Mouse (Mus musculus): ENCODE results near the gene Parp8.
"Not testable (repeated sequence)": the region's sequence is repeated elsewhere in the genome, so short reads cannot be mapped to it uniquely, and the experiment has no call there.

Parp8 gene

DNA sequence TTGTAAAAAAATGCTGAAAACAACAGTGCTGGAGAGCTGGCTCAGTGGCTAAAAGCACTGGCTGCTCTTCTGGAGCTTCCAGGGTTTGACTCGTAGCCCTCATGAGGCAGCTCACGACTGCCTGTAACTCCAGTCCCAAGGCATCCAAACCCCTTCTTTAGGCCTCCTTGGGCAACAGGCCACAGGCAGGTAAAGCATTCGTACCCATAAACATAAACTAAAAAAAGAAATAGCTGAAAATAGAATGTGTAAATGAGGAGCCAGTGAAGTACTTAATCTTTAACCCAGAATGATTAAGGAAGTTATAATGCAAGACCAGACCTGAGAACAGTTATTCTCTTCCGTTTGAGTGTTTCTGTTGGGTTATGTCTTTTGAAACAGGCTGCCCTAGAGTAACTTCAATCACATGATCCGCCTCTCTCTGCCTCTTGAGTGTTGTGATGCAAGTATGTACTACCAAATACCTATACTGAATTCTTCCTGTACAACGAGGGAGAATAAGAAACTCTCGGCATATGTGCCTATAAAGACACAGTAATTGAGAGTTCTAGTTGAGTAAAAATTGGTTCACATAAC is 53.2 kb downstream of the Parp8 start:
- POLR2A ChIA-PET: no interaction called here
- CTCF ChIA-PET: no interaction called here

- ChIA-PET POLR2A (interaction anchor here in 1 of 4 experiments (1.0 kb wide), 1 partner anchor 93 kb away, joined by 3 read pairs; no protein-coding TSS in a partner anchor), CTCF (no interaction called here)
These were observed 54.5 kb downstream of the Parp8 start for GRCm38 (mm10) chr13:116970706-116971428.

DNA sequence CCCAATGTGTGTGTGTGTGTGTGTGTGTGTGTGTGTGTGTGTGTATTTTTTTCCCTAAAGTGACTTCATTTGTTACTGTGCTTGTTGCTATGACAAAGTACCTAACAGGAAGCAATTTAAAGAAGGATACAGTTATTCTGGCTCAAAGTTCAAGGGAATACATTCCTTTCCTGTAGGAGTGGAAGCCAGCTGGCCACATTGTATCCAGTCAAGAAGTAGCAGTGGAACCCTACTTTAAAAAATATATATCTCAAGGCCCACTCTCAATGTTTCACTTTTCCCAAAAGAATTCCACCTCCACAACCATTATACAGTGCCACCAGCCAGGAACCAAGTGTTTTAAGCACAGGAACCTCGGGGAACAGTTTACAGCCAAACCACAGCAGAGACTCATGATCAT is 55.7 kb downstream of the Parp8 start:
- CTCF ChIA-PET: no interaction called here

GRCm38 (mm10) chr13:116968906-116969305 is 56.4 kb downstream of the Parp8 start:
- ChIA-PET POLR2A (no interaction called here), CTCF (no interaction called here)

More for the DNA sequence above, 55.7 kb downstream of the Parp8 start:
- POLR2A ChIA-PET: interaction anchor here in 1 of 4 experiments (0.5 kb wide), 1 partner anchor 852 kb away, joined by 3 read pairs; no protein-coding TSS in a partner anchor

DNA sequence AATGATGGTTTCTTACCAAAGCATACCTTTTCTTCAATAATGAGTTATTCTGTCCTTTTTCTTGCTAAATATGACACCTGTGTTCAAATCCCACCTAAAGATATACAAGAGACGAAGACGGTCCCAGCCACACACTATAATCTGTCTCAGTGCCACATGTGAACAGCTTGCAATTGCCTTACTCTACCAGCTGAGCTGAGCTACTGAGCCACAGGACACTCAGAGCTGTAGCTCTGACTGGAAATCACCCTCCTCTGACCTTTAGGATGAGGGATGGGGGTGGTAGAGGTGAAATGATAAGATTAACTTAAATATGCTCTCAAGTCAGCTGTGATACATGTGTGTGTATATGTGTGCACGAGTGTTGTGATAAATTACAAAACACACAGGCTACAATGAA is 57.9 kb downstream of the Parp8 start:
- ChIA-PET POLR2A (interaction anchor here in 1 of 4 experiments (0.5 kb wide), 1 partner anchor 89 kb away, joined by 3 read pairs; no protein-coding TSS in a partner anchor), CTCF (no interaction called here)

GRCm38 (mm10) chr13:116962480-116963462 is 62.6 kb downstream of the Parp8 start:
- ChIA-PET CTCF (no interaction called here), POLR2A (interaction anchor here in 1 of 4 experiments (0.6 kb wide), 1 partner anchor 35 kb away, joined by 3 read pairs; no protein-coding TSS in a partner anchor)

- ChIA-PET CTCF (no interaction called here), POLR2A (no interaction called here)
These were observed 66.4 kb downstream of the Parp8 start for GRCm38 (mm10) chr13:116958776-116959589.

DNA sequence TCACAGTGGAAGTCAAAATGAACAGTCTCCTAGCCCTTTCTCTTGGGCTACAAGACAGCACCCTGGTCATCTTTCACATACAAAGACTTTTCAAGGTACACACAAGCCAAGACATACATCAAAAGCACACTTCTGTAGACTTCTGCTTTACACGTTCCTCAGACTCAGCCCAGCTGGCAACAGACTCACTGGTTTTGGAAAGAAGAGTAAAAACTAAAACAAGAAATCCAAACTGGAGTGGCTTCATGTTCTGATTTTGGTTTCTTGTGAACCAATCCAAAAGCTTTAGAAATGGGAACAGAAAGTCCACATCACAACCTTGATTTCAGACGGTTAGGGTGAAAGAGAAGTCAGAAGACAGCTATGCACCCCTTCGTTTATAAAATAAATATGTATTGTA is 67.8 kb downstream of the Parp8 start:
- ChIA-PET CTCF (no interaction called here), POLR2A (no interaction called here)

GRCm38 (mm10) chr13:116951336-116951735 is 74.0 kb downstream of the Parp8 start:
- ChIA-PET CTCF (interaction anchor here in 1 of 4 experiments (1.5 kb wide), 1 partner anchor 15 kb away, joined by 5 read pairs; no protein-coding TSS in a partner anchor), POLR2A (no interaction called here)

- ChIA-PET POLR2A (no interaction called here), CTCF (no interaction called here)
These were observed 75.8 kb downstream of the Parp8 start for GRCm38 (mm10) chr13:116949527-116949926.

- ChIA-PET CTCF (no interaction called here), POLR2A (no interaction called here)
These were observed 76.3 kb downstream of the Parp8 start for GRCm38 (mm10) chr13:116949056-116949455.

GRCm38 (mm10) chr13:116948299-116948659 is 77.1 kb downstream of the Parp8 start:
- ChIA-PET CTCF (no interaction called here), POLR2A (no interaction called here)

GRCm38 (mm10) chr13:116947611-116948298 is 77.6 kb downstream of the Parp8 start:
- POLR2A ChIA-PET: no interaction called here
- CTCF ChIA-PET: no interaction called here

GRCm38 (mm10) chr13:116946566-116946965 is 78.8 kb downstream of the Parp8 start:
- CTCF ChIA-PET: no interaction called here
- POLR2A ChIA-PET: no interaction called here

GRCm38 (mm10) chr13:116941280-116942015 is 83.9 kb downstream of the Parp8 start:
- ChIA-PET CTCF (interaction anchor here in 1 of 4 experiments (0.6 kb wide), 1 partner anchor 157 kb away, joined by 3 read pairs; no protein-coding TSS in a partner anchor), POLR2A (interaction anchor here in 1 of 4 experiments (0.6 kb wide), 1 partner anchor 1524 kb away, joined by 3 read pairs; no protein-coding TSS in a partner anchor)

DNA sequence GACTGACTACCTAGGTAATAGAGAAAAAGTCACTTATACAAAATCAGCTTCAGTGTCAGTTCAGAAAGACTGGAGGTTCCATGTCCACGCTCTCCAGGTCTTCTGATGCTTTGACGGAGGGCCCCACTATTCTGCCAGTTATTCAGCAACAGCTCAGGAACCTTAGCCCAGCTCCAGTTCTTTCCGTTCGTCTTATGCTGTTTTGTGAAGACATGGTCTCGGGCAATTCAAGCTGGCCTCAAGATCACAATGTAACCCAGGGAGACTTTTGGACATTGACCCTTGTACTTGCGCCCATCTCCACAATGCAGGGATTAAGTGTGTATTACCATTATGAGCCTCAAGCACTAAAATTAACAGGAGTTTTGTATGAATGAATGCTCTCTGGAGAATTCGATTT is 84.6 kb downstream of the Parp8 start:
- ChIA-PET CTCF (interaction anchor here in 1 of 4 experiments (0.6 kb wide), 1 partner anchor 158 kb away, joined by 3 read pairs; no protein-coding TSS in a partner anchor), POLR2A (interaction anchor here in 1 of 4 experiments (0.6 kb wide), 1 partner anchor 1524 kb away, joined by 3 read pairs; no protein-coding TSS in a partner anchor)

GRCm38 (mm10) chr13:116937019-116937418 is 88.3 kb downstream of the Parp8 start:
- POLR2A ChIA-PET: not testable (repeated sequence)
- CTCF ChIA-PET: interaction anchor here in 3 of 4 experiments (0.6 to 1.6 kb wide), 7 partner anchors 15 to 580 kb away, joined by 3 to 5 read pairs (median 3); no protein-coding TSS in a partner anchor

Data from embryonic stem cell, embryonic (primary cell).